9 mouse cellular contexts compared by ENCODE assay signal in the genomic region with DNA sequence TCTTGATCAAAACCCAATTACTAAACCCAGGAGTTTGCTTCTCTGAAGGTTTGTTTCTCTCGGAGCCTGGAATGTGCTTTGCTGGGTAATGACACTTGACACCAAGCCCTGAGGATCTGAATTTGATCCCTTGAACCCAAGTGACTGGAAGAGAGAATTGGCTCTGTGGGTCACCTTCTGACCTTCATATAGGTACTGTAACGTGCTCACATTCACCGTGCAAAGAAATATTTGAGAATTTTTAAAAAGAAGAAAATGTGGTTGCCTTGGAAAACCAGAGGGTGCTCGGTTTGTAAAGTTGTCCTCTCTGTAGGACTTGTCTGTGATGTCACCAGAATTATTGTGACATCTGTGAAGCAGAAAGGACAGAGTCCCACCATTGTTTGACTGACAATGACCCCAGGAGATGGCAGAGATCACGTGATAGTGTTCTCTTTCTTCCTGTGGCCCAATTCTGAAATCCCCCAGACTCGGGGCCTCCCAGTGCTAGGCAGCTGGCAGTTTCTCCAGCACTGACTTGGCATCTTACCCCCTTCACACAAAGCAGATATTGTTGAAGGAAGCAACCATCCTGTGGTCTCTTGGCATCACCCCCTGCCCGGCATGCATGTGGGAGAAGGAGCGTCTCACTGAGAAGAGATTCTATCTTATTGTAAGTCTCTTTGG. TPM values are rescaled to one million over a fixed set of nuclear protein-coding genes. Genes with fewer than 3 reads are reported as not detected.
A peak's percentile ranks its signal among the peaks of the same experiment; 100 is the strongest.
DNase-seq lines count a peak whose midpoint lies in the region; ATAC-seq and TF ChIP-seq lines count a peak whose summit lies in the region.
"Had no signal": no experiment of that assay in that cellular context is flagged by ENCODE, and none has a peak within 500 bp of the region (broad histone marks: within the 10 kb centered on the region; RNA-seq: fewer than 3 reads in every experiment).

No protein-coding gene starts in this region.

- H3K27ac ChIP-seq in midbrain, postnatal 0 days (ENCODE audit: low read depth, low read length): no peak overlapping the region; the same call in 1 of the 2 replicates
- no peak overlapping the region for H3K27ac ChIP-seq in heart, adult 2 months

- no peak for TF ChIP-seq EP300 in heart, adult 2 months (IDR thresholded peaks at IDR 0.05; ENCODE audit: insufficient read depth, low read depth, low read length)

- peak; percentile 76 for ATAC-seq in midbrain, postnatal 0 days (ENCODE audit: low FRiP score)
- ATAC-seq: intestine, postnatal 0 days had no signal

- TF ChIP-seq CTCF in midbrain, postnatal 0 days (IDR thresholded peaks at IDR 0.05): no peak
- TF ChIP-seq CTCF in heart, adult 2 months (IDR thresholded peaks at IDR 0.05): no peak

- H3K36me3 ChIP-seq in midbrain, postnatal 0 days (ENCODE audit: insufficient read depth, low read length): no peaks in the 10 kb centered on the region
- H3K36me3 ChIP-seq in heart, adult 2 months (ENCODE audit: control insufficient read depth, insufficient read depth, low read length): no peaks in the 10 kb centered on the region

- no peak for TF ChIP-seq POLR2A in heart, adult 2 months (IDR thresholded peaks at IDR 0.05; ENCODE audit: insufficient read depth, low read depth, low read length)

- intact Hi-C loops in heart, postnatal 25 days (cut with DNase I): no loop called here
- intact Hi-C loops in heart, adult 2 months (cut with DNase I): no loop called here
- intact Hi-C loops in gastrocnemius, postnatal 14 days (cut with DNase I; ENCODE audit: low total_unique reads): no loop called here

- no peak overlapping the region for H3K4me3 ChIP-seq in midbrain, postnatal 0 days (ENCODE audit: low read depth, low read length)
- no peak overlapping the region for H3K4me3 ChIP-seq in heart, adult 2 months

- H3K4me1 ChIP-seq in midbrain, postnatal 0 days (ENCODE audit: insufficient read depth, low read length): no peaks in the 10 kb centered on the region
- peaks cover 9% of the 10 kb centered on the region for H3K4me1 ChIP-seq in heart, adult 2 months (ENCODE audit: control insufficient read depth, insufficient read depth, low read length)

- no peaks in the 10 kb centered on the region for H3K9me3 ChIP-seq in midbrain, postnatal 0 days (ENCODE audit: low read length)

- no peak overlapping the region for H3K4me2 ChIP-seq in midbrain, postnatal 0 days (ENCODE audit: low read depth, low read length, poor library complexity, severe bottlenecking)

- WGBS in midbrain, postnatal 0 days: 33% methylated on average over 8 of the region's 8 CpGs
- WGBS in heart, adult 2 months: 72% methylated on average over 8 of the region's 8 CpGs

- H3K27me3 ChIP-seq in midbrain, postnatal 0 days (ENCODE audit: insufficient read depth, low read length): no peaks in the 10 kb centered on the region
- H3K27me3 ChIP-seq in heart, adult 2 months (ENCODE audit: control insufficient read depth, insufficient read depth, low read length): no peaks in the 10 kb centered on the region

- no peaks in the 10 kb centered on the region for H3K79me2 ChIP-seq in heart, adult 2 months (replicated peaks; ENCODE audit: control insufficient read depth, insufficient read depth, low read length)

- H3K9ac ChIP-seq in midbrain, postnatal 0 days (replicated peaks; ENCODE audit: low read length, poor library complexity, severe bottlenecking): no peak overlapping the region
- no peak overlapping the region for H3K9ac ChIP-seq in heart, adult 2 months (ENCODE audit: low read depth, low read length)

- peak; percentile 82 for DNase-seq in heart, adult 11 months
- DNase-seq in heart, postnatal 4 days: no peak
- peak; percentile 92 for DNase-seq in brain, adult 2 months (ENCODE audit: low read depth, low spot score)
- peak; percentile 33 for DNase-seq in forelimb bud, embryonic 11.5 days (ENCODE audit: low read depth, low spot score)
- peak; percentile 82 for DNase-seq in midbrain, postnatal 0 days (ENCODE audit: low spot score)
- DNase-seq in heart, postnatal 25 days (ENCODE audit: low spot score): no peak
- no peak for DNase-seq in heart, adult 2 months
- DNase-seq in gastrocnemius, postnatal 14 days: no peak

RNA-seq across cellular contexts. Expression of a gene that starts 50.6 kb away (rescaled TPM):
- total RNA-seq in heart, postnatal 4 days (2021): 1 to 10 TPM; 5.6 to 9.9 TPM
- 9.7 and 14.6 TPM in 2 replicates for total RNA-seq in midbrain, postnatal 0 days (2014; rRNA removed)
- polyA plus RNA-seq in midbrain, postnatal 0 days (2015; fragmentation: Nextera tagmentation; extraction: Ambion mirVana): 7.3 and 10.0 TPM in 2 replicates
- 1 to 10 TPM; 3.4 to 3.9 TPM for total RNA-seq in heart, postnatal 25 days (2021)
- total RNA-seq in heart, adult 2 months (2021): 1 to 10 TPM; 3.0 to 5.7 TPM
- polyA plus RNA-seq in heart, adult 2 months (2012; rRNA removed): 9.1 and 12.6 TPM in 2 replicates
- total RNA-seq in gastrocnemius, postnatal 14 days (2021): 1 to 10 TPM; 7.6 to 8.9 TPM

Comparison
In these comparisons a context has a peak if more than half of its experiments do, and no peak if none do; other contexts are left out.
1. DNase-seq: peak in heart, adult 11 months (single experiment), brain, adult 2 months (single experiment), forelimb bud, embryonic 11.5 days (single experiment) and midbrain, postnatal 0 days (single experiment); none in heart, postnatal 4 days (single experiment), heart, postnatal 25 days (single experiment), heart, adult 2 months (0 of 2) and gastrocnemius, postnatal 14 days (single experiment).